26 mouse cellular contexts compared by ENCODE assay signal in the genomic region with DNA sequence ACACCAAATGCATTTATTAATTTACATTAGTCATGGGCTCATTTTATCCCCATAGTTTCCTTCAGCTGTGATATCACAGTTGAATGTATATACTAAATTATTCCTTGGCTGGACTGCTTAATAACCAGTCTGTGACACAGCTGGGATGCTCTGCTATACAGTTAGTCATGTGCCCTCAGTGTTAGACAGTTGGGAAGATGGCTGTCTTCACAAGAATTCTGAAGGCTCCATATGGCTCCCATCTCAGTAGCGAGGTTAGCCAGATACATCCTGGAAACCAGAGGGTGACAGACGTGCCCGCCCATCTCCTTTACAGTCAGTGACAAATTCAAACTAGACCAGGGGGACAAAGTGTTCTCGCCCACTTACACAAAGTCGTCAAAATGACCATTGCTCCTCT.
DNase-seq lines count a peak whose midpoint lies in the region; ATAC-seq lines count a peak whose summit lies in the region.
"Had no signal": no experiment of that assay in that cellular context is flagged by ENCODE, and none has a peak within 500 bp of the region (broad histone marks: within the 10 kb centered on the region; RNA-seq: fewer than 3 reads in every experiment).

No protein-coding gene starts in this region.

- no peaks in the 10 kb centered on the region for H3K27me3 ChIP-seq in forebrain, embryonic 13.5 days
- no peaks in the 10 kb centered on the region for H3K27me3 ChIP-seq in forebrain, embryonic 12.5 days
- H3K27me3 ChIP-seq in forebrain, embryonic 16.5 days (replicated peaks; ENCODE audit: control insufficient read depth, insufficient read depth, low read length) = no peaks in the 10 kb centered on the region
- H3K27me3 ChIP-seq: embryonic facial prominence, embryonic 13.5 days; heart, embryonic 13.5 days; hindbrain, embryonic 12.5 days; hindbrain, embryonic 15.5 days had no signal

- H3K9ac ChIP-seq in forebrain, embryonic 13.5 days = no peak overlapping the region
- H3K9ac ChIP-seq in forebrain, embryonic 12.5 days = no peak overlapping the region
- H3K9ac ChIP-seq in forebrain, embryonic 16.5 days (replicated peaks; ENCODE audit: low read depth, low read length) = no peak overlapping the region
- H3K9ac ChIP-seq: embryonic facial prominence, embryonic 13.5 days; heart, embryonic 13.5 days; hindbrain, embryonic 12.5 days; hindbrain, embryonic 15.5 days had no signal

- DNase-seq in heart, adult 11 months = peak; percentile 68
- DNase-seq in heart, postnatal 10 days = no peak
- DNase-seq in urinary bladder, postnatal 14 days (ENCODE audit: low spot score) = no peak
- DNase-seq: adrenal gland, adult 8-10 months; adrenal gland, postnatal 36 days; cerebellum, adult 11-12 months; cerebellum, adult 8-10 months; cerebellum, postnatal 10 days; cerebellum, postnatal 36 days; embryo, embryonic 11 days; gastrocnemius, adult 2 months; gastrocnemius, postnatal 25 days; heart, adult 2 months; kidney, adult 18-20 months; kidney, adult 9 months had no signal

- intact Hi-C loops in heart, postnatal 10 days (cut with DNase I) = no loop called here

- no peak overlapping the region for H3K4me2 ChIP-seq in forebrain, embryonic 13.5 days
- no peak overlapping the region for H3K4me2 ChIP-seq in forebrain, embryonic 12.5 days
- H3K4me2 ChIP-seq in forebrain, embryonic 16.5 days (ENCODE audit: low read length) = no peak overlapping the region
- H3K4me2 ChIP-seq: embryonic facial prominence, embryonic 13.5 days; heart, embryonic 13.5 days; hindbrain, embryonic 12.5 days; hindbrain, embryonic 15.5 days had no signal

- WGBS in forebrain, embryonic 13.5 days = 82% methylated on average over 5 of the region's 5 CpGs
- 91% methylated on average over 5 of the region's 5 CpGs for WGBS in forebrain, embryonic 12.5 days
- WGBS in forebrain, embryonic 16.5 days = 71% methylated on average over 5 of the region's 5 CpGs

- peak; percentile 81 for ATAC-seq in forebrain, embryonic 13.5 days
- no peak for ATAC-seq in forebrain, embryonic 12.5 days (ENCODE audit: low FRiP score)
- peak; percentile 78; the same call in 1 of the 2 replicates for ATAC-seq in forebrain, embryonic 16.5 days
- ATAC-seq: activated CD4-positive, CD25-positive, alpha-beta regulatory T cell, adult 4 months had no signal

- peaks cover 8% of the 10 kb centered on the region; the same call in 1 of the 2 replicates for H3K4me1 ChIP-seq in forebrain, embryonic 13.5 days
- H3K4me1 ChIP-seq in forebrain, embryonic 12.5 days = peaks cover 4% of the 10 kb centered on the region
- H3K4me1 ChIP-seq in forebrain, embryonic 16.5 days (replicated peaks; ENCODE audit: control insufficient read depth, insufficient read depth, low read length) = peaks cover 1% of the 10 kb centered on the region; the same call in 1 of the 2 replicates
- H3K4me1 ChIP-seq: heart, embryonic 13.5 days; hindbrain, embryonic 15.5 days had no signal

- no peak overlapping the region for H3K4me3 ChIP-seq in forebrain, embryonic 13.5 days
- no peak overlapping the region for H3K4me3 ChIP-seq in forebrain, embryonic 12.5 days (replicated peaks)
- H3K4me3 ChIP-seq in forebrain, embryonic 16.5 days (replicated peaks; ENCODE audit: low read length) = no peak overlapping the region
- H3K4me3 ChIP-seq: embryonic facial prominence, embryonic 10.5 days; embryonic facial prominence, embryonic 13.5 days; erythroblast, embryonic 14.5 days; gastrocnemius, adult 2 months; heart, adult 2 months; heart, embryonic 10.5 days; heart, embryonic 13.5 days; hindbrain, embryonic 12.5 days; hindbrain, embryonic 15.5 days had no signal

- no peaks in the 10 kb centered on the region for H3K9me3 ChIP-seq in forebrain, embryonic 13.5 days (replicated peaks)
- no peaks in the 10 kb centered on the region for H3K9me3 ChIP-seq in forebrain, embryonic 12.5 days
- H3K9me3 ChIP-seq in forebrain, embryonic 16.5 days (ENCODE audit: control insufficient read depth, low read length) = no peaks in the 10 kb centered on the region
- H3K9me3 ChIP-seq: embryonic facial prominence, embryonic 10.5 days; embryonic facial prominence, embryonic 13.5 days; heart, embryonic 10.5 days; heart, embryonic 13.5 days; hindbrain, embryonic 12.5 days; hindbrain, embryonic 15.5 days had no signal

- H3K27ac ChIP-seq in forebrain, embryonic 13.5 days = peak overlapping the region; percentile 17; the same call in 1 of the 2 replicates
- no peak overlapping the region for H3K27ac ChIP-seq in forebrain, embryonic 12.5 days
- H3K27ac ChIP-seq in forebrain, embryonic 16.5 days (ENCODE audit: low read length) = peak overlapping the region; percentile 13
- H3K27ac ChIP-seq: embryonic facial prominence, embryonic 10.5 days; embryonic facial prominence, embryonic 13.5 days; gastrocnemius, adult 2 months; heart, adult 2 months; heart, embryonic 10.5 days; heart, embryonic 13.5 days; hindbrain, embryonic 12.5 days; hindbrain, embryonic 15.5 days had no signal

- 0 out of 2 replicates have a peak, but pooled peaks cover 3% of the 10 kb centered on the region for H3K36me3 ChIP-seq in forebrain, embryonic 13.5 days (ENCODE audit: poor library complexity, severe bottlenecking)
- H3K36me3 ChIP-seq in forebrain, embryonic 12.5 days (replicated peaks) = no peaks in the 10 kb centered on the region; the same call in 1 of the 2 replicates
- no peaks in the 10 kb centered on the region for H3K36me3 ChIP-seq in forebrain, embryonic 16.5 days (ENCODE audit: control insufficient read depth, insufficient read depth)
- H3K36me3 ChIP-seq: embryonic facial prominence, embryonic 13.5 days; heart, embryonic 10.5 days; heart, embryonic 13.5 days; hindbrain, embryonic 12.5 days; hindbrain, embryonic 15.5 days had no signal
